Mouse (Mus musculus): ENCODE results near the gene Iqsec3. TPM values are rescaled to one million over a fixed set of nuclear protein-coding genes. Genes with fewer than 3 reads are reported as not detected.

Gene Iqsec3
- total RNA-seq, 1 experiment, result 0.18 TPM

DNA sequence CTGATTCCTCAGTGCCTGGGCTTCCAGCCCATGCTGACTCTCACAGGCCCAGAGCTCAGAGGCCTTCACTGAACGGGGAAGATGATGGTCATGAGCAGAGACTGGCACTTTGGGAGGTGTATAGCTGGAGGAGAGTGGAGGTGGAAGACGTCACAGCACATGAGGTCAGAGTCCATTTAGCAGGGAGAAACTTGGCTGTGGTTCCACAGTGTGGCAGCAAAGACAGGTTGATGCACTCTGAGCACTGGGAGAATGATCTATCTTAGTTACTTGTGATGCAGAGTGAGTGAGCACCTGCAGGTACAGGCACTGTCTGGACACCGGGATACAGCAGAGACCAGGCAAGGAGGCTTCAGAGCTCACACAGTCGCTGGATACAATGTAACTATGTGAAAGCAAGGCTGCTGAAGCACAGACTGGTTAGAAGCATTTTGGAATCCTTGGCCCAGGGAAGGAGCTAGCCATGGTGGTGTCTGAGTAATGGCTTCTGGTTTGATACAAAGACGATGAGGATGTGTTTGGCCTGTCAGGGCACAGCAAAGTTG lies 45.9 kb upstream of the Iqsec3 start:
- H3K4me1 ChIP-seq (ENCODE audit: control insufficient read depth in 2 of 2, insufficient read depth in 2 of 2, low read length in 2 of 2, poor library complexity in 1 of 2), result no peaks in the 10 kb centered on the region
- no peak overlapping the region for H3K9ac ChIP-seq (ENCODE audit: insufficient read depth, low read depth, low read length, poor library complexity, severe bottlenecking)
- H3K36me3 ChIP-seq (ENCODE audit: control insufficient read depth, insufficient read depth, low read length, poor library complexity, severe bottlenecking), result no peaks in the 10 kb centered on the region
- H3K4me3 ChIP-seq (ENCODE audit: insufficient read depth in 1 of 2, low read depth in 1 of 2, low read length in 2 of 2, poor library complexity in 1 of 2, severe bottlenecking in 1 of 2), result no peak overlapping the region
- TF ChIP-seq ZC3H11A (IDR thresholded peaks at IDR 0.05; ENCODE audit: borderline replicate concordance, low read depth, low read length) (no peak), ZNF384 (IDR thresholded peaks at IDR 0.05; ENCODE audit: low read depth, low read length) (no peak), HCFC1 (IDR thresholded peaks at IDR 0.05; ENCODE audit: borderline replicate concordance, insufficient read depth, low read length) (no peak), MAFK (IDR thresholded peaks at IDR 0.05; ENCODE audit: insufficient read depth, low read depth, low read length) (no peak), CHD2 (IDR thresholded peaks at IDR 0.05; ENCODE audit: low read depth, low read length) (no peak)
- H3K9me3 ChIP-seq (ENCODE audit: control insufficient read depth, insufficient read depth, low read depth, low read length), result no peaks in the 10 kb centered on the region
- in situ Hi-C loops (cut with MboI; ENCODE audit: low sequenced_read_pairs in 2 of 2, unreplicated experiment in 2 of 2), result no loop called here
- no peak overlapping the region for H3K27ac ChIP-seq (ENCODE audit: insufficient read depth, low read depth, low read length, poor library complexity, severe bottlenecking)
- no peak for DNase-seq (ENCODE audit: low read depth, low spot score)

GRCm38 (mm10) chr6:121517726-121518125 lies 44.2 kb upstream of the Iqsec3 start:
- Histone ChIP-seq H3K9me3 (ENCODE audit: control insufficient read depth, insufficient read depth, low read depth, low read length) (no peaks in the 10 kb centered on the region), H3K4me3 (ENCODE audit: insufficient read depth in 1 of 2, low read depth in 1 of 2, low read length in 2 of 2, poor library complexity in 1 of 2, severe bottlenecking in 1 of 2) (no peak overlapping the region), H3K27ac (ENCODE audit: insufficient read depth, low read depth, low read length, poor library complexity, severe bottlenecking) (no peak overlapping the region), H3K4me1 (ENCODE audit: control insufficient read depth in 2 of 2, insufficient read depth in 2 of 2, low read length in 2 of 2, poor library complexity in 1 of 2) (no peaks in the 10 kb centered on the region), H3K36me3 (ENCODE audit: control insufficient read depth, insufficient read depth, low read length, poor library complexity, severe bottlenecking) (no peaks in the 10 kb centered on the region), H3K9ac (ENCODE audit: insufficient read depth, low read depth, low read length, poor library complexity, severe bottlenecking) (no peak overlapping the region)
- TF ChIP-seq ZNF384 (IDR thresholded peaks at IDR 0.05; ENCODE audit: low read depth, low read length), result no peak
- TF ChIP-seq MAFK (IDR thresholded peaks at IDR 0.05; ENCODE audit: insufficient read depth, low read depth, low read length), result no peak
- TF ChIP-seq HCFC1 (IDR thresholded peaks at IDR 0.05; ENCODE audit: borderline replicate concordance, insufficient read depth, low read length), result no peak
- TF ChIP-seq CHD2 (IDR thresholded peaks at IDR 0.05; ENCODE audit: low read depth, low read length), result no peak
- no peak for TF ChIP-seq ZC3H11A (IDR thresholded peaks at IDR 0.05; ENCODE audit: borderline replicate concordance, low read depth, low read length)
- no peak for DNase-seq (ENCODE audit: low read depth, low spot score)
- in situ Hi-C loops (cut with MboI; ENCODE audit: low sequenced_read_pairs in 2 of 2, unreplicated experiment in 2 of 2), result no loop called here

- DNase-seq (ENCODE audit: low read depth, low spot score), result no peak
- Histone ChIP-seq H3K9ac (ENCODE audit: insufficient read depth, low read depth, low read length, poor library complexity, severe bottlenecking) (no peak overlapping the region), H3K4me1 (ENCODE audit: control insufficient read depth in 2 of 2, insufficient read depth in 2 of 2, low read length in 2 of 2, poor library complexity in 1 of 2) (no peaks in the 10 kb centered on the region), H3K27ac (ENCODE audit: insufficient read depth, low read depth, low read length, poor library complexity, severe bottlenecking) (no peak overlapping the region), H3K9me3 (ENCODE audit: control insufficient read depth, insufficient read depth, low read depth, low read length) (no peaks in the 10 kb centered on the region), H3K36me3 (ENCODE audit: control insufficient read depth, insufficient read depth, low read length, poor library complexity, severe bottlenecking) (no peaks in the 10 kb centered on the region), H3K4me3 (ENCODE audit: insufficient read depth in 1 of 2, low read depth in 1 of 2, low read length in 2 of 2, poor library complexity in 1 of 2, severe bottlenecking in 1 of 2) (no peak overlapping the region)
- in situ Hi-C loops (cut with MboI; ENCODE audit: low sequenced_read_pairs in 2 of 2, unreplicated experiment in 2 of 2), result no loop called here
- no peak for TF ChIP-seq CHD2 (IDR thresholded peaks at IDR 0.05; ENCODE audit: low read depth, low read length)
- TF ChIP-seq HCFC1 (IDR thresholded peaks at IDR 0.05; ENCODE audit: borderline replicate concordance, insufficient read depth, low read length), result no peak
- no peak for TF ChIP-seq ZNF384 (IDR thresholded peaks at IDR 0.05; ENCODE audit: low read depth, low read length)
- no peak for TF ChIP-seq MAFK (IDR thresholded peaks at IDR 0.05; ENCODE audit: insufficient read depth, low read depth, low read length)
- no peak for TF ChIP-seq ZC3H11A (IDR thresholded peaks at IDR 0.05; ENCODE audit: borderline replicate concordance, low read depth, low read length)
These were observed 36.9 kb upstream of the Iqsec3 start for GRCm38 (mm10) chr6:121510381-121510780.

DNA sequence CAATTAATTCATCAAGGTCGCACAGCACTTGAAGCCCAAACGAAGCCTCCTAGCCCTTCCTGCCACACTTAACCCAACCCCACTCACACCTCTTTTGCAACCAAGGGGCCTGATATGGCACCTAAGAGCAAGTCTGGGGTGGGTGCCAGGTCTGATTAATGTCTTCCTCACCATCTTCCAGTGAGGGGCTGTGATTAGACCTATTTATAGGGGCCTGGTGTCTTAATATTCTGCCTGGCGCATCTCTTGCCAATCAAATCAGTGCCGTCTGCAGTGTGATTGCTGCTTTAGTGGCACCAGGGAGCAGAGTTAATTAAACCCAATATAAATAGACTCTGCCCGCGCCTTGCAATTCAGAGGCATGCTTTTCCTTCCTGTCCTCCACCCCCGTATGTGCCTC lies 36.4 kb upstream of the Iqsec3 start:
- TF ChIP-seq ZNF384 (IDR thresholded peaks at IDR 0.05; ENCODE audit: low read depth, low read length) (no peak), MAFK (IDR thresholded peaks at IDR 0.05; ENCODE audit: insufficient read depth, low read depth, low read length) (no peak), HCFC1 (IDR thresholded peaks at IDR 0.05; ENCODE audit: borderline replicate concordance, insufficient read depth, low read length) (no peak), CHD2 (IDR thresholded peaks at IDR 0.05; ENCODE audit: low read depth, low read length) (no peak), ZC3H11A (IDR thresholded peaks at IDR 0.05; ENCODE audit: borderline replicate concordance, low read depth, low read length) (no peak)
- Histone ChIP-seq H3K9me3 (ENCODE audit: control insufficient read depth, insufficient read depth, low read depth, low read length) (no peaks in the 10 kb centered on the region), H3K4me1 (ENCODE audit: control insufficient read depth in 2 of 2, insufficient read depth in 2 of 2, low read length in 2 of 2, poor library complexity in 1 of 2) (no peaks in the 10 kb centered on the region), H3K36me3 (ENCODE audit: control insufficient read depth, insufficient read depth, low read length, poor library complexity, severe bottlenecking) (no peaks in the 10 kb centered on the region), H3K27ac (ENCODE audit: insufficient read depth, low read depth, low read length, poor library complexity, severe bottlenecking) (no peak overlapping the region), H3K4me3 (ENCODE audit: insufficient read depth in 1 of 2, low read depth in 1 of 2, low read length in 2 of 2, poor library complexity in 1 of 2, severe bottlenecking in 1 of 2) (no peak overlapping the region), H3K9ac (ENCODE audit: insufficient read depth, low read depth, low read length, poor library complexity, severe bottlenecking) (no peak overlapping the region)
- DNase-seq (ENCODE audit: low read depth, low spot score), result no peak
- in situ Hi-C loops (cut with MboI; ENCODE audit: low sequenced_read_pairs in 2 of 2, unreplicated experiment in 2 of 2), result no loop called here

DNA sequence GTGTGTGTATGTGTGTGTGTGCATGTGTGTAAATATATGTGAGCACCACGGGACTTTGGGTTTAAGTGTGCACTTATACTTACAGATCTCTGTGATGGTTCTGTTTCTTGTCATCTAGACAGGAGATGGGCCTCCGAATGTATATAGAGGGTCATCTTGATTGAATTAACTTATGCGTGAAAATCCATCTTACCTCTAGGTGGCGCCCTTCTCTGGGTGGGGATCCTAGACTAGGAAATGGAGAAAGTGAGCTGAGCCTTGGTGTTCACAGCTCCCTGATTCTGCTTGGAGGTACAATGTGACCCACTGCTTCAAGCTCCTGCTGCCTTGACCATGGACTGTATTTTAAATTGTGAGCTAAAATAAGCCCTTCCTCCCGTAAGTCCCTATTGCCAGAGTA lies 34.8 kb upstream of the Iqsec3 start:
- Histone ChIP-seq H3K4me3 (ENCODE audit: insufficient read depth in 1 of 2, low read depth in 1 of 2, low read length in 2 of 2, poor library complexity in 1 of 2, severe bottlenecking in 1 of 2) (no peak overlapping the region), H3K4me1 (ENCODE audit: control insufficient read depth in 2 of 2, insufficient read depth in 2 of 2, low read length in 2 of 2, poor library complexity in 1 of 2) (no peaks in the 10 kb centered on the region), H3K36me3 (ENCODE audit: control insufficient read depth, insufficient read depth, low read length, poor library complexity, severe bottlenecking) (no peaks in the 10 kb centered on the region), H3K9ac (ENCODE audit: insufficient read depth, low read depth, low read length, poor library complexity, severe bottlenecking) (no peak overlapping the region), H3K9me3 (ENCODE audit: control insufficient read depth, insufficient read depth, low read depth, low read length) (no peaks in the 10 kb centered on the region), H3K27ac (ENCODE audit: insufficient read depth, low read depth, low read length, poor library complexity, severe bottlenecking) (no peak overlapping the region)
- DNase-seq (ENCODE audit: low read depth, low spot score), result peak; percentile 40
- in situ Hi-C loops (cut with MboI; ENCODE audit: low sequenced_read_pairs in 2 of 2, unreplicated experiment in 2 of 2), result no loop called here
- no peak for TF ChIP-seq HCFC1 (IDR thresholded peaks at IDR 0.05; ENCODE audit: borderline replicate concordance, insufficient read depth, low read length)
- TF ChIP-seq ZNF384 (IDR thresholded peaks at IDR 0.05; ENCODE audit: low read depth, low read length), result no peak
- no peak for TF ChIP-seq ZC3H11A (IDR thresholded peaks at IDR 0.05; ENCODE audit: borderline replicate concordance, low read depth, low read length)
- TF ChIP-seq MAFK (IDR thresholded peaks at IDR 0.05; ENCODE audit: insufficient read depth, low read depth, low read length), result no peak
- TF ChIP-seq CHD2 (IDR thresholded peaks at IDR 0.05; ENCODE audit: low read depth, low read length), result no peak
